22 mouse cellular contexts compared by ENCODE assay signal in the genomic region with DNA sequence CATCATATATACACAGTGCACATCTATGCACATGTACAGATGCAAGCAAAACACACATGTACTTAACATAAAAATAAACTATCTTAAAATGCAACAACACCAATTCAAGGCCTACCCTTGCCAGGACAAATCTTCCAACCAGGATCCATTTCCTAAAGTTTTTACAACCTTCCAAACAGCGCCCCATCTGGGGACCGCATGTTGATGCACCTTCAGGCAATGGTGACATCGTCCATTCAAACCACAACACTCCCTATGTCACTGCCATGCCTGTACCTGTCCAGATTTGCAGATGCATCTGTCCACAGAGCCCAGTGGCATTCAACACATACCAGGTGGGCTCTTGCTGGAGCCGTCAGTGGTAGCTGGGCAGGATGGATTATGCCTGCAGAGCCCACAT. TPM values are rescaled to one million over a fixed set of nuclear protein-coding genes. Genes with fewer than 3 reads are reported as not detected.
DNase-seq lines count a peak whose midpoint lies in the region; ATAC-seq and TF ChIP-seq lines count a peak whose summit lies in the region.
"Had no signal": no experiment of that assay in that cellular context is flagged by ENCODE, and none has a peak within 500 bp of the region (broad histone marks: within the 10 kb centered on the region; RNA-seq: fewer than 3 reads in every experiment).

No protein-coding gene starts in this region.

- TF ChIP-seq POLR2A in MEL (IDR thresholded peaks at IDR 0.05; ENCODE audit: control insufficient read depth in 1 of 2, insufficient read depth in 1 of 2, low read depth in 1 of 2, low read length in 2 of 2, poor library complexity in 1 of 2): no peak

- H3K27ac ChIP-seq in liver, embryonic 14.5 days: no peak overlapping the region
- no peak overlapping the region for H3K27ac ChIP-seq in MEL (ENCODE audit: control insufficient read depth, low read depth, low read length)
- no peak overlapping the region for H3K27ac ChIP-seq in midbrain, embryonic 11.5 days (ENCODE audit: low read depth, low read length)
- H3K27ac ChIP-seq: embryonic facial prominence, embryonic 15.5 days; forebrain, embryonic 12.5 days; heart, embryonic 15.5 days; hindbrain, embryonic 13.5 days; hindbrain, postnatal 0 days had no signal

- H3K4me2 ChIP-seq in liver, embryonic 14.5 days (ENCODE audit: low read depth): no peak overlapping the region
- H3K4me2 ChIP-seq in midbrain, embryonic 11.5 days: no peak overlapping the region
- H3K4me2 ChIP-seq: embryonic facial prominence, embryonic 15.5 days; forebrain, embryonic 12.5 days; heart, embryonic 15.5 days; hindbrain, embryonic 13.5 days had no signal

- no peak for ATAC-seq in liver, embryonic 14.5 days (ENCODE audit: insufficient read depth)
- ATAC-seq in erythroid progenitor cell, adult 5-6 weeks (replicated peaks; ENCODE audit: low FRiP score, poor library complexity, severe bottlenecking): 0 out of 2 replicates have a peak, but pooled peaks have one; percentile 34
- no peak for ATAC-seq in CD4-positive, CD25-positive, alpha-beta regulatory T cell, adult 4 months
- no peak for ATAC-seq in midbrain, embryonic 11.5 days (ENCODE audit: low FRiP score)
- ATAC-seq: forebrain, embryonic 16.5 days; hindbrain, postnatal 0 days had no signal

- H3K4me1 ChIP-seq in liver, embryonic 14.5 days (replicated peaks; ENCODE audit: control insufficient read depth in 2 of 2, insufficient read depth in 2 of 2, low read length in 1 of 2): no peaks in the 10 kb centered on the region
- no peaks in the 10 kb centered on the region for H3K4me1 ChIP-seq in MEL (ENCODE audit: control insufficient read depth in 1 of 2, insufficient read depth in 2 of 2, low read length in 2 of 2)
- H3K4me1 ChIP-seq in midbrain, embryonic 11.5 days (ENCODE audit: control insufficient read depth, insufficient read depth, low read length): no peaks in the 10 kb centered on the region
- H3K4me1 ChIP-seq: embryonic facial prominence, embryonic 15.5 days; forebrain, embryonic 12.5 days; heart, embryonic 15.5 days; hindbrain, embryonic 13.5 days had no signal

- no peak for DNase-seq in liver, embryonic 14.5 days (ENCODE audit: low read depth in 3 of 3, low spot score in 3 of 3)
- DNase-seq in liver: no peak
- no peak for DNase-seq in MEL (ENCODE audit: low read depth, low spot score)
- no peak for DNase-seq in midbrain, embryonic 11.5 days (ENCODE audit: low spot score, missing footprints)
- DNase-seq: adrenal gland, adult 2 months; adrenal gland, postnatal 25 days; B cell, adult 2 months; cerebellum, adult 18-20 months; cerebellum, postnatal 10 days; embryo, embryonic 11 days; gastrocnemius, postnatal 25 days; heart, postnatal 14 days; kidney, adult 11 months had no signal

- no peaks in the 10 kb centered on the region for H3K79me2 ChIP-seq in MEL (ENCODE audit: control insufficient read depth, insufficient read depth, low read length, poor library complexity)

- no peak overlapping the region for H3K4me3 ChIP-seq in liver, embryonic 14.5 days (ENCODE audit: insufficient read depth in 1 of 2, low read depth in 2 of 2, low read length in 2 of 2)
- H3K4me3 ChIP-seq in MEL (ENCODE audit: control insufficient read depth in 1 of 2, insufficient read depth in 1 of 2, low read depth in 2 of 2, low read length in 2 of 2): no peak overlapping the region
- H3K4me3 ChIP-seq in midbrain, embryonic 11.5 days (ENCODE audit: low read depth, low read length): no peak overlapping the region
- H3K4me3 ChIP-seq: embryonic facial prominence, embryonic 15.5 days; erythroblast, embryonic 14.5 days; forebrain, embryonic 12.5 days; heart, embryonic 15.5 days; hindbrain, embryonic 13.5 days had no signal

- TF ChIP-seq RAD21 in MEL (IDR thresholded peaks at IDR 0.05; ENCODE audit: low read depth, low read length): no peak

- WGBS in liver, embryonic 14.5 days (ENCODE audit: insufficient replicate concordance): 59% methylated on average over 4 of the region's 4 CpGs
- WGBS in midbrain, embryonic 11.5 days: 77% methylated on average over 4 of the region's 4 CpGs

- no peaks in the 10 kb centered on the region for H3K36me3 ChIP-seq in liver, embryonic 14.5 days (replicated peaks; ENCODE audit: control insufficient read depth, insufficient read depth, low read depth)
- H3K36me3 ChIP-seq in MEL (ENCODE audit: control insufficient read depth in 1 of 2, insufficient read depth in 2 of 2, low read length in 2 of 2): no peaks in the 10 kb centered on the region
- H3K36me3 ChIP-seq in midbrain, embryonic 11.5 days (ENCODE audit: control insufficient read depth, insufficient read depth, low read length): no peaks in the 10 kb centered on the region
- H3K36me3 ChIP-seq: embryonic facial prominence, embryonic 15.5 days; forebrain, embryonic 12.5 days; heart, embryonic 15.5 days; hindbrain, embryonic 13.5 days had no signal

- H3K9me3 ChIP-seq in liver, embryonic 14.5 days (ENCODE audit: control insufficient read depth, low read length): no peaks in the 10 kb centered on the region
- no peaks in the 10 kb centered on the region for H3K9me3 ChIP-seq in MEL (replicated peaks; ENCODE audit: insufficient read depth, low read length)
- no peaks in the 10 kb centered on the region for H3K9me3 ChIP-seq in midbrain, embryonic 11.5 days (ENCODE audit: control insufficient read depth, low read length)
- H3K9me3 ChIP-seq: embryonic facial prominence, embryonic 15.5 days; forebrain, embryonic 12.5 days; heart, embryonic 15.5 days had no signal

- no peaks in the 10 kb centered on the region for H3K27me3 ChIP-seq in liver, embryonic 14.5 days (ENCODE audit: control insufficient read depth, insufficient read depth, low read length)
- H3K27me3 ChIP-seq in MEL (ENCODE audit: control insufficient read depth in 1 of 2, insufficient read depth in 2 of 2, low read length in 2 of 2): no peaks in the 10 kb centered on the region
- no peaks in the 10 kb centered on the region for H3K27me3 ChIP-seq in midbrain, embryonic 11.5 days (ENCODE audit: control insufficient read depth, insufficient read depth, low read length)

- no peak overlapping the region for H3K9ac ChIP-seq in liver, embryonic 14.5 days (replicated peaks)
- no peak overlapping the region for H3K9ac ChIP-seq in MEL (ENCODE audit: control insufficient read depth, low read depth, low read length, poor library complexity, severe bottlenecking)
- no peak overlapping the region for H3K9ac ChIP-seq in midbrain, embryonic 11.5 days (ENCODE audit: low read length)
- H3K9ac ChIP-seq: embryonic facial prominence, embryonic 15.5 days; forebrain, embryonic 12.5 days; heart, embryonic 15.5 days; hindbrain, embryonic 13.5 days had no signal

- TF ChIP-seq CTCF in liver, embryonic 14.5 days (IDR thresholded peaks at IDR 0.05; ENCODE audit: low read depth): peak; percentile 29; the same call in 1 of the 2 replicates
- 0 out of 6 replicates have a peak, but pooled peaks of 2 of the 3 experiments have one; percentile 0 to 9 for TF ChIP-seq CTCF in MEL (IDR thresholded peaks at IDR 0.05 in 2 of 3, conservative IDR thresholded peaks at IDR 0.05 in 1 of 3; ENCODE audit: control insufficient read depth in 1 of 3, insufficient read depth in 1 of 3, low read depth in 2 of 3, low read length in 3 of 3, poor library complexity in 1 of 3, severe bottlenecking in 1 of 3)

- no peak for TF ChIP-seq EP300 in liver, embryonic 14.5 days (IDR thresholded peaks at IDR 0.05; ENCODE audit: low read depth)
- TF ChIP-seq EP300 in MEL (IDR thresholded peaks at IDR 0.05; ENCODE audit: low read depth in 1 of 2, low read length in 2 of 2): no peak

RNA-seq across cellular contexts. Expression of a gene that starts 12.9 kb away (rescaled TPM):
- polyA plus RNA-seq in liver, embryonic 14.5 days (2012; rRNA removed): 4.5 and 4.9 TPM in 2 replicates
- 3.6 and 3.8 TPM in 2 replicates for polyA plus RNA-seq in liver, embryonic 14.5 days (2014; fragmentation: Nextera tagmentation; extraction: Ambion mirVana)
- total RNA-seq in MEL (2012; rRNA removed): 4.2 and 5.1 TPM in 2 replicates
- polyA plus RNA-seq in MEL (2012; ENCODE audit: insufficient read depth in 1 of 2, insufficient read length in 2 of 2, low read depth in 1 of 2, low replicate concordance in 2 of 2, missing spikeins in 1 of 2): 1 to 10 TPM in 1 of 2 experiments, not detected in 1; 2.9 TPM
- total RNA-seq in erythroid progenitor cell, adult 5-6 weeks (2015; ENCODE audit: low replicate concordance): 0.72 and 1.7 TPM in 2 replicates
- 1.2 and 1.3 TPM in 2 replicates for total RNA-seq in erythroid progenitor cell, adult 5-6 weeks (2017; ENCODE audit: low replicate concordance)
- under 1 TPM; 0.59 to 0.62 TPM for polyA plus RNA-seq in CD4-positive, CD25-positive, alpha-beta regulatory T cell, adult 4 months (2017; shearing (Covaris generic))
- 8.0 TPM in 2 replicates for polyA plus RNA-seq in midbrain, embryonic 11.5 days (2014; fragmentation: Nextera tagmentation; extraction: Ambion mirVana)

RNA-seq across cellular contexts. Expression of a gene that starts 12.9 kb away (rescaled TPM):
- polyA plus RNA-seq in liver, embryonic 14.5 days (2012; rRNA removed): 4.2 and 23.2 TPM in 2 replicates
- 77.8 and 79.2 TPM in 2 replicates for polyA plus RNA-seq in liver, embryonic 14.5 days (2014; fragmentation: Nextera tagmentation; extraction: Ambion mirVana)
- 35.4 and 49.0 TPM in 2 replicates for total RNA-seq in MEL (2012; rRNA removed)
- polyA plus RNA-seq in MEL (2012; ENCODE audit: insufficient read depth in 1 of 2, insufficient read length in 2 of 2, low read depth in 1 of 2, low replicate concordance in 2 of 2, missing spikeins in 1 of 2): 100 to 1,000 TPM in 1 of 2 experiments, 10 to 100 TPM in 1; 63.5 to 564 TPM
- 44.0 TPM in 2 replicates for total RNA-seq in erythroid progenitor cell, adult 5-6 weeks (2015; ENCODE audit: low replicate concordance)
- total RNA-seq in erythroid progenitor cell, adult 5-6 weeks (2017; ENCODE audit: low replicate concordance): 5.4 and 18.9 TPM in 2 replicates
- polyA plus RNA-seq in CD4-positive, CD25-positive, alpha-beta regulatory T cell, adult 4 months (2017; shearing (Covaris generic)): 100 to 1,000 TPM; 101 to 112 TPM
- 75.4 and 92.2 TPM in 2 replicates for polyA plus RNA-seq in midbrain, embryonic 11.5 days (2014; fragmentation: Nextera tagmentation; extraction: Ambion mirVana)

RNA-seq across cellular contexts. Expression of a gene that starts 13.1 kb away (rescaled TPM):
- polyA plus RNA-seq in liver, embryonic 14.5 days (2012; rRNA removed): 4.9 and 8.5 TPM in 2 replicates
- 4.4 and 4.7 TPM in 2 replicates for polyA plus RNA-seq in liver, embryonic 14.5 days (2014; fragmentation: Nextera tagmentation; extraction: Ambion mirVana)
- 24.4 and 29.4 TPM in 2 replicates for total RNA-seq in MEL (2012; rRNA removed)
- 10 to 100 TPM in 1 of 2 experiments, not detected in 1; 24.4 TPM for polyA plus RNA-seq in MEL (2012; ENCODE audit: insufficient read depth in 1 of 2, insufficient read length in 2 of 2, low read depth in 1 of 2, low replicate concordance in 2 of 2, missing spikeins in 1 of 2)
- total RNA-seq in erythroid progenitor cell, adult 5-6 weeks (2015; ENCODE audit: low replicate concordance): 9.7 and 14.3 TPM in 2 replicates
- 23.0 and 28.4 TPM in 2 replicates for total RNA-seq in erythroid progenitor cell, adult 5-6 weeks (2017; ENCODE audit: low replicate concordance)
- polyA plus RNA-seq in CD4-positive, CD25-positive, alpha-beta regulatory T cell, adult 4 months (2017; shearing (Covaris generic)): 10 to 100 TPM; 24.7 to 35.6 TPM
- 23.8 and 24.6 TPM in 2 replicates for polyA plus RNA-seq in midbrain, embryonic 11.5 days (2014; fragmentation: Nextera tagmentation; extraction: Ambion mirVana)
- polyA plus RNA-seq: adrenal gland, adult 2 months; erythroblast, embryonic 14.5 days had no signal

RNA-seq across cellular contexts. Expression of a gene that starts 36.4 kb away (rescaled TPM):
- 6.6 and 7.5 TPM in 2 replicates for polyA plus RNA-seq in liver, embryonic 14.5 days (2012; rRNA removed)
- polyA plus RNA-seq in liver, embryonic 14.5 days (2014; fragmentation: Nextera tagmentation; extraction: Ambion mirVana): 0.51 and 1.6 TPM in 2 replicates
- total RNA-seq in MEL (2012; rRNA removed): 2.3 and 2.8 TPM in 2 replicates
- 10 to 100 TPM; 11.9 to 29.4 TPM for polyA plus RNA-seq in MEL (2012; ENCODE audit: insufficient read depth in 1 of 2, insufficient read length in 2 of 2, low read depth in 1 of 2, low replicate concordance in 2 of 2, missing spikeins in 1 of 2)
- 18.0 and 38.1 TPM in 2 replicates for total RNA-seq in erythroid progenitor cell, adult 5-6 weeks (2015; ENCODE audit: low replicate concordance)
- total RNA-seq in erythroid progenitor cell, adult 5-6 weeks (2017; ENCODE audit: low replicate concordance): 0.53 and 17.5 TPM in 2 replicates
- polyA plus RNA-seq in CD4-positive, CD25-positive, alpha-beta regulatory T cell, adult 4 months (2017; shearing (Covaris generic)): 1 to 10 TPM; 1.4 to 3.1 TPM
- 6.0 and 9.7 TPM in 2 replicates for polyA plus RNA-seq in midbrain, embryonic 11.5 days (2014; fragmentation: Nextera tagmentation; extraction: Ambion mirVana)

RNA-seq across cellular contexts. Expression of a gene that starts 38.3 kb away (rescaled TPM):
- 0.02 and 0.05 TPM in 2 replicates for polyA plus RNA-seq in liver, embryonic 14.5 days (2012; rRNA removed)
- polyA plus RNA-seq in liver, embryonic 14.5 days (2014; fragmentation: Nextera tagmentation; extraction: Ambion mirVana): 0.09 and 0.10 TPM in 2 replicates
- total RNA-seq in MEL (2012; rRNA removed): not detected in 2 replicates
- polyA plus RNA-seq in MEL (2012; ENCODE audit: insufficient read depth in 1 of 2, insufficient read length in 2 of 2, low read depth in 1 of 2, low replicate concordance in 2 of 2, missing spikeins in 1 of 2): not detected
- total RNA-seq in erythroid progenitor cell, adult 5-6 weeks (2015; ENCODE audit: low replicate concordance): not detected in 2 replicates
- total RNA-seq in erythroid progenitor cell, adult 5-6 weeks (2017; ENCODE audit: low replicate concordance): not detected in 2 replicates
- not detected for polyA plus RNA-seq in CD4-positive, CD25-positive, alpha-beta regulatory T cell, adult 4 months (2017; shearing (Covaris generic))
- 1.2 and 1.7 TPM in 2 replicates for polyA plus RNA-seq in midbrain, embryonic 11.5 days (2014; fragmentation: Nextera tagmentation; extraction: Ambion mirVana)
- total RNA-seq: adrenal gland, adult 2 months had no signal
- polyA plus RNA-seq: erythroblast, embryonic 14.5 days had no signal
